Mouse (Mus musculus) spleen, adult 12 weeks (tissue): ENCODE results near the gene Chpf2.
A peak's percentile ranks its signal among the peaks of the same experiment; 100 is the strongest.
"Not testable (repeated sequence)": the region's sequence is repeated elsewhere in the genome, so short reads cannot be mapped to it uniquely, and the experiment has no call there.

Experiments used
- DNase-seq: peaks from one replicate; pipeline ENCODE4 v3.0.0; 2022; ENCODE audit warnings: low spot score

Chpf2 gene

DNA sequence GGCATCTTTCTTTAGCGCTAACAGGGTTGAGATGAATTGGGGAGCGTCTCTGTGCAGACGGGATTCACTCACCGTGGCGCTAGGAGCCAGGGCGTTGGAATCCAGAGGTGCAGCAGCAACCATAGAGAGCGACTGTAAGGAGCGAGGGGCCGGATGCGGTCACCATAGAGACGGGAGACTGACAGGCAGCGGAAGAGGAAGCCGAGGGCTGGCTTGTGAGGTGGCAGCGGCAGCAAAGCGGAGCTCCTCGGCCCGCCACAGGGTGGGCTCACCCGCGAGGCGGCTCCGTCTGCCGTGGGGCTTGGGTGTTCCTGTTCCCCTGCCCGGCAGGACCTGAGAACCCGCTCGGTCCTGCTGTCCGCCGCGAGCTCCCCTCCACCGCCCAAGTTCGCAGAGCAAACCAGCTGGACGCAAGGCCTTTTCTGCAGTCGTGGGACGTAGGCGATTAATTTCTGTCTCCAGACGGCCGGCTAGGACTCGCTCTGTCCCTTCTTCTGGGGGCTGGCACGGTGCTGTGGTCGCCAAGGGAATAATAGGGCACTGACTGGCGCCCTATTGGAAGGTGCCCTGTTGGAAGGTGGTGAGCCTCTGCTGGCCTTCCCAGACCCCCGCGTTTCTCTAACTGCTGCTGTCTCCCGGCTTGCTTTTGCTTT is at the start of gene Chpf2:
Gene Chpf2 (plus strand): TSS at position 195 of the 653 bp plus-strand sequence.
- DNase-seq = peak; percentile 48

- DNase-seq = no peak
Observed at GRCm38 (mm10) chr5:24537618-24538017, 48.9 kb upstream of the Chpf2 start.

DNA sequence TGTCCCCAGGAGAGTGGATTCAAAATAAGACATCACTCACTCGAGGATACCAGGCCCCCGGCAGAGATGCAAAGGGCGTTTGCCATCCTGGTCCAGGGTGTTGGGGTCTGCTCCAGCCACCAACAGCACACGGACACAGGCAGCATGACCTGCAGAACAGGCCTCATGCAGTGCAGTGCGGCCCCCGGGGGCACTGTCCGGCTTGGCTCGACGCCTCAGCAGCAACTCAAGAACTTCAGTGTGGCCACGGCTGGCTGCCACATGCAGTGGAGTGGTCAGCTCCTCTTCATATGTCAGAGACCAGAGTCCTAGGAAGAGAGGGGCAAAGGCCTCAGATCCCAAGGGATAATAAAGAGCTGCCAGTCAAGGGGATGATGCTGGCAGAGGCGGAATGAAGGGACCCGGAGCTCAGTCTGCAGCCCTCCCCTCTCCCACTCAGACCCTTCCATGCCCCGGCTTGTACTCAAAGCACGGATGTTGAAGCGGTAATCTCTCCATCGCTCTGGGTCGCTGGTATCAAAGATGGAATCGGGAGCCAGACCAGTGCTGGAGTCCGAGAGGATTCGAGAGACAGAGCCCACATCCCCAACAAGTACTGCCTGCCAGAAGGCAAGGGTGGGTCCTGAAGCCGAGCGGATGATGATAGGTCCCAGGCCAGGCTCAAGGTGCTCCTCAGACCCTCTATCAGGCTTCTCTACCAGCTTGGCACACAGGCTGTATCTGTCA is 46.8 kb upstream of the Chpf2 start:
- no peak for DNase-seq

DNA sequence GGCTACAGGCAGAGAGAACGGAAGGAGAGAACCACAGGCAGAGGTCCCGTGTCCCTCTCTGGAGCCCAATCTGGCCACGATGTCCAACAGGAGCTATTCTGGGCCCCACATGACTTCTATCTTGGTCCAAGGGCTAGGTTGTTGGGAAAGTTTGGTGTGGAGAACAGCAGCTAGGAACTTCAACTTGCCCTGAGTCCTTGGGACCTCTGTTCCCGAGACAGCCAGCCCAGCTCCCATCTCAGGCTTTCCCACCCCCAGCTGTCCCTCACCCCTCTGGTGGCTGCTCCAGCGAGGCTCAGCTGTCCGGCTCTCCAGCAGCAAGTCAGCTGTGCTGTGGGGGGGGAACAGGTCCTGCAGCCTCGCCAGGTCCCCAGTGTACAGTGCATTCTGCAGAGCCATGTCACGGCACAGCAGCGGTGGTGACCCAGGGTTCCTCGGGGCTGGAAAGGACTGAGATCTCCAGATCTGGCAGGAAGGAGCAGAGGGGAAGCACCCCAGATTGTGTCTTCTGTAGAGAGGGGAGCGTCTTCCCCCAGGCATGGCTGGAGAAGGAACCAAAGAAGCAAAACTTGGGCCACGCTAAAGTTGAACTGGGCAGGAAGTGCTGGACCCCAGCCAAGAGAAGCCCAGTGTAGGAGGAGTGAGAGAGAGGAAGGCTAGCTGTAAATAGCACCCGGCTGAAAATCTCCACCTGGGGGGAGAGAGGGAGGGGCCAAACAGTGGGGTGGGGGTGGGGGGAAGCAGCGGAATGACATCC is 46.0 kb upstream of the Chpf2 start, which contains the start of gene Asb10:
Gene Asb10 (minus strand): TSS at position 592 of the 757 bp plus-strand sequence.
- DNase-seq = no peak

DNA sequence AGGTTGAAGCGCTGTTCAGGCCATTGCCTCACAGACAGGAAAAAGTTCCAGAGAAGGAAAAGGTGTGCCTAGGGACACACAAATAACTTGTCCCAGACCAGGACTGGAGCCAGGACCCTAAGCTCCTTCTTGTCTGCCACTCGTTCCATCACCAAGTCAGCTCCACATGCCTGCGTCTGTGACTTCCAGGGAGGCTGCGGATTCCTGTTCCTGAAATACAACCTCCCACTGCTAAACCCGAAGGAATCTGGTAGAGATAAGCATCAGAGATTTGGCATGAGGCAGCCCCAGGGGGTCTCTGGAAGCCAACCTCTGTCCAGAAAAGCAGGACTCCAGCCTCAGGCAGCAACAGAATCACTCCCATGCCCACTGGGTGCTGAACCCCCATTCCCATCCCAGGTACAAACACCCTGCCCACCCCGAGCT is 45.4 kb upstream of the Chpf2 start:
- DNase-seq = no peak

DNA sequence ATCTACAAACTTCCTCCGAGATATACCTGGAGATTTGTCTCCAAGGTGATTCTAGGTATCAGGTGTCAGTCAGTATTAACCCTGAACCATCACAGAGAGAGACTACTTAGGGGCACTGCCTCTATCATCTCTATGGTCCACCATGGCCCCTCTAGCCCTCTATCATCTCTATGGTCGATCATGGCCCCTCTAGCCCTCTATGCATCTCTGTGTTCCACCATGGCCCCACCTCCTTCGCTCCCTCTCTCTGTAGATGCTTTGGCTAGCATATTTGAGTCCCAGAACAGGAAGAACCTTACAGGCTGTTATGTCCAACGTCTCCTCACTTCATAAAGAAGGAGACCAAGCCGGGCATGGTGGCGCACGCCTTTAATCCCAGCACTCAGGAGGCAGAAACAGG is 43.9 kb upstream of the Chpf2 start:
- no peak for DNase-seq

DNA sequence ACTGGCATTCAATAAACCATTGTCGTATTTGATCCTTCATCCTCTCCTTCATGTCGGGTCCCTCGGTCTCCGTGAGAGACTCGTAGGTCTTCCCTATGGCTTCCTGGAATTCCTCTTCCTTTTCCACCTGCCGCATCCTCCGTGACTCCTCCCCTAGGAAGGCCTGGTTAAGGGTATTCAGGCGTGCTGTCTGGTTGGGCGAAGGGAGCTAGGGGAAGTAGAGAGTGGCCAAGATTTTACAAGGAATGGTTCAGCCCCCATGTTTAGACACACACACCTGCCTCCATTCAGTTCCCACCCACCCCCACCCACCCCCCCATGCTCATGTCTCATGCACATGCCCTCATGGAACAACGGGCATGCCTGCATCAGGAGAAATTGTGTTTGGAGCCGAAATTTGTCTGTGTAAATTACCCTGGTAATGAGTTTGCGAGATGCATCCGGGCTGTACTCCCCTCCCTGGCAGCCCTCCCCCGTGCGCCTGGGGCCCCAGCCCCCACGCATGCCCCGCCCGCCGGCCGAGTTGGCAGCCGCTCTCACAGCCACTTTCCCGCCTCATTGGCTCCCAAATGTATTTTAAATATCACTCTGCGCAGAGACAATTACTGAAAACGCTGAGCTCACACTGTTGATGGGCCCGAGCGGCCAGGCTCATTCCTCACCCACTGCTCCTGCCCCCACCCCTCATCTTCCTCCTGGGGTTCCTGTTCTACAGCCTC is 35.8 kb upstream of the Chpf2 start:
- DNase-seq = no peak

- no peak for DNase-seq
Observed at GRCm38 (mm10) chr5:24551317-24551688, 35.2 kb upstream of the Chpf2 start.

DNA sequence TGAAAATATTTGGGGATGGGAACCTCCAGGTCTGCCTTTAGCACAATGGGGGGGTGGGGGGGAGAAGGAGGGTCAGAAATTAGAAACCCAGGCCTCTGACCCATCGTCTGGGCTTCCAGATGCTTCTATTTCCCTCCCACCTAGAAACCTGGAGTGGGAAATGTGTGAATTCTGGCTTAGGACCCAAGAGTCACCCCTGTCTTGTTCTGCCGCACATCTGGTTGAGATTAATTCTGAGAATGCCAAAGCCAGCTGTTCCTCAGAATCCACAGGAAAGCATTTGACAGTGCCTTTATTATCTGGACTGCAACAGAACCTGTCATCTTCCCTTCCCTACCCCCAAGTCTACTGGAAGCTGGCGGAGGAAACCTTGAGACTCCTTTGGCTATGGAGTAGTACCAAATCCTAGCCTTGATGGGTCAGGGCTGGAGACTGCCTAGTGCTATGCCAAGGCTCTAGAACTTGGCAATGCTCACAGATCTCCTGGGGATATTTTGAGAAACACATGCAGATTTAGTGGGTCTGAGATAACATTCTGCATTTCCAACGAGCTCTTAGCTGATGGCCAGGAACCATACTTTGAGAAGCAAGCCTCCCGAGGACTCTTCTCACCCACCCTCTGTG is 32.8 kb upstream of the Chpf2 start:
- DNase-seq = no peak

DNA sequence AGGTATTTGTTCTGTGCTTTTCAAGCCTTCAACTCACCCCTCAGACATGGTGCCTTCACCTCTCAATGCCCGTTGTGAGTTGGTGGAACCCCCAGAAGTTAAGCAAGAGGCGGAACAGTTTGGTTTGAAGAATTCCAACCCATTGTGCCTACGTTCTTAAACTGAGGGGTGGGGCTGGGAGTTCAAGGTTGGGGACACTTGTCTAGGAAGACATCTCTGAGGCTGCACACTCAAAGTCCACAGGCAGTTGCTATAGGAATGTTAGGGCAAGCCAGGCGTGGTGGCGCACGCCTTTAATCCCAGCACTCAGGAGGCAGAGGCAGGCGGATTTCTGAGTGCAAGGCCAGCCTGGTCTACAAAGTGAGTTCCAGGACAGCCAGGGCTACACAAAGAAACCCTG is 31.2 kb upstream of the Chpf2 start:
- DNase-seq = not testable (repeated sequence)

DNA sequence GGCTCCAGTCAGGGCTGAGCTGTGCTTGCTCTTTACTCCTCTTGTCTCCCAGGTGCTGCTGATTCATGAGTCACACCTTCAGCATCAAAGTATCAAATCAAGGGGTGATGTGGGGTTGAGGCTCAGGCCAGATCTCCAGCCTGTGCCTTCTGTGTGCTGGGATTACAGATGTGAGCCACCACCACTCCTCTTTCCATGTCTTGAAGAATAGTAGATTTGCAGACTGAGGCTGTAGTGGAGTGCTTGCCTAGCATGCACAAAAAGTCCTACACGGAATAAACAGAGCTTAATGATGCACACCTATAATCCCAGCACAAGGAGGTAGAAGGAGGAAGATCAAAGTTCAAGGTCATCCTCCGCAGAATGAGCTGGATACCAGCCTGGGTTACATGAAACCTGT is 29.8 kb upstream of the Chpf2 start, which contains the start of gene 4931409K22Rik:
Gene 4931409K22Rik (minus strand): TSS at position 101 of the 400 bp plus-strand sequence.
- DNase-seq = no peak

- no peak for DNase-seq
Observed at GRCm38 (mm10) chr5:24575948-24576347, 10.6 kb upstream of the Chpf2 start.

DNA sequence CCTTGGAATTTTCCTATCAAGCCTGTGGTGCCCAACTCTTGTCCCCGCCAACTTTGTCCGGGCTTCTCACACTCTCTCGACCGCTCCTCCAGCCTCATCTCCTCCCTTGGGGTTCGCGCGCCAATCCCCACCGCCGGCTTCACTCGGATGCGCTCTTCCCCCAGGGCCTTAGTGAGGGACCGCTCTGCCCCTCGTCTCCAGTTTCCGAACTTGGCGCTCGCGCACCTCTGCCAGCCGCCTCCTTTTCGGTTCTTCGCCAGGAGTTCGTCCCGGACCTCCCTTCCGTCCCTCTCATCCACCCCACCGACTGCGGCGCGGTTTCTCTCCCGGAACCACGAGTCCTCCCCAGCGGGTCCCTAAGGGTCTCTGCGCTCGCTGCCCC is 9.7 kb upstream of the Chpf2 start:
- no peak for DNase-seq

DNA sequence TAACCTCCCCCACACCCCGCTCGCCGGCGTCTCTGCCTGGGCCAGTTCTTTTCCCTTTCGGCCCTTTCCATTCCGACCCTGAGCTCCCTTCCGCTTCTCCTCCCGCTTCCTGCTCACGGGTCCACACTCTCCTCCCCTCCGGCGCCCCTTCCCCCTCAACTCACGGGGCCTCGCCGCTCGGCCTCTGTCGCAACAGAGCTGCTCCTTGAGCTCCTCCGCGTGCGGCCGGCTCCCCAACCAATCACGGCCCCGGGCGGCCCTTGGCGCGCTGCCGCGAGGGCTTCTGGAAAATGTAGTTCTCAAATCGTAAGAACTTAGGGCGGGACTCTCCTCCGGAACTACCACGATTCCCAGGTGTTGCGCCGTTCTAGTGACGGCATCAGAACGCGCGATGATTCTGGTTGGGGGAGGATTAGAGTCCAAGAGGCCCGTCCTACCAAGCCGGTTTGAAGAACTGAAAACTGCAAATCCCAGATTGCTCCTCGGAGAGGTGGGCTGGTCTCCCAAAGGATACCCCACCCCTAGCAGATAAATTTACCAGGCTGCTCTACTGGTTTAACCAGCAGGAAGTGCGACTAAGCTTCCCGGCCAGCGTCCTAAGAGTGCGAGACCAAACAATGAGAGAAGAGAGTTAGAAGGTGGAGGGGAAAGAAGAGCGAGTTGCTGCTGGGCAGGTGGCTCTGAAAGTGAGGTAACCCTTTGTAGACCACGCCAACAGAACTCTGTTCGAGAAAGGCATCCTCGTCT is 9.2 kb upstream of the Chpf2 start, which contains the start of gene Abcf2:
Gene Abcf2 (minus strand): TSS at position 285 of the 747 bp plus-strand sequence.
- DNase-seq = peak; percentile 97

GRCm38 (mm10) chr5:24578109-24578963 is 8.2 kb upstream of the Chpf2 start:
- DNase-seq = no peak

DNA sequence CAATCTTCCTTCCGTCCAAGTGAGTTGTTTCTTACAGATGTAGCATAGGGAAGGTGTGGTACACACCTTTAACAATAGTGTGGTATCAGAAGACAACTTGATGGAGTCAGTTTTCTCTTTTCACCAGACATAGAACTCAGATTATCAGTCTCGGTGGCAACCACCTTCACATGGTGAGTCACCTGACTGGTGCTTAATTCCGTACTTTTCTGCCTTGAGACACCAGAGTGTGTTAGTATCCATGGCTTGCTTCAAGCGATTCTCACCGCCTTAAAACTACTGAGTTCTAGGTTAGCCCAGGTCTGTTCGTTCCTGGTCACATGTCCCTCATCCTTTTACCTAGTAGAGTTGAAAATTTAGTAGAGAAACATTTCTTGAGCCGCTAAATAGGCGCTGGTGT is 435 bp upstream of the Chpf2 start:
- no peak for DNase-seq

GRCm38 (mm10) chr5:24587200-24587577 is 648 bp downstream of the Chpf2 start:
- DNase-seq = no peak

- DNase-seq = no peak
Observed at GRCm38 (mm10) chr5:24589511-24590500, 3.3 kb downstream of the Chpf2 start.

- no peak for DNase-seq
Observed at GRCm38 (mm10) chr5:24591268-24591721, 4.8 kb downstream of the Chpf2 start.
